Mouse (Mus musculus): ENCODE results near the gene Nucks1. TPM values are rescaled to one million over a fixed set of nuclear protein-coding genes. Genes with fewer than 3 reads are reported as not detected.

The Nucks1 gene
- total RNA-seq, 2 experiments from 2014 or later: 35.0 to 83.3 TPM

Other genes starting within 250 kb of the Nucks1 start
- 0.58 and 1.0 TPM in 2 replicates for gene Rab7b, start 221.8 kb upstream of the Nucks1 start, total RNA-seq (2015; ENCODE audit: low replicate concordance)
- gene Rab7b, start 221.8 kb upstream of the Nucks1 start, total RNA-seq (2017; ENCODE audit: low replicate concordance): 2.6 and 7.2 TPM in 2 replicates
- not detected in 2 replicates for gene Slc26a9, start 166.5 kb upstream of the Nucks1 start, total RNA-seq (2015; ENCODE audit: low replicate concordance)
- not detected in 2 replicates for gene Slc26a9, start 166.5 kb upstream of the Nucks1 start, total RNA-seq (2017; ENCODE audit: low replicate concordance)
- gene Pm20d1, start 113.2 kb upstream of the Nucks1 start, total RNA-seq (2015; ENCODE audit: low replicate concordance): not detected in 2 replicates
- gene Pm20d1, start 113.2 kb upstream of the Nucks1 start, total RNA-seq (2017; ENCODE audit: low replicate concordance): not detected in 2 replicates
- gene Slc41a1, start 83.0 kb upstream of the Nucks1 start, total RNA-seq (2015; ENCODE audit: low replicate concordance): 0.96 and 1.3 TPM in 2 replicates
- gene Slc41a1, start 83.0 kb upstream of the Nucks1 start, total RNA-seq (2017; ENCODE audit: low replicate concordance): 0.56 TPM in 1 of 2 replicates, not detected in the other
- gene Rab29, start 43.3 kb upstream of the Nucks1 start, total RNA-seq (2015; ENCODE audit: low replicate concordance): 9.0 and 11.3 TPM in 2 replicates
- gene Rab29, start 43.3 kb upstream of the Nucks1 start, total RNA-seq (2017; ENCODE audit: low replicate concordance): 5.2 and 14.2 TPM in 2 replicates
- not detected in 2 replicates for gene Slc45a3, start 52.4 kb downstream of the Nucks1 start, total RNA-seq (2015; ENCODE audit: low replicate concordance)
- gene Slc45a3, start 52.4 kb downstream of the Nucks1 start, total RNA-seq (2017; ENCODE audit: low replicate concordance): 0.56 and 1.3 TPM in 2 replicates
- 96.8 and 101 TPM in 2 replicates for gene Elk4, start 97.1 kb downstream of the Nucks1 start, total RNA-seq (2015; ENCODE audit: low replicate concordance)
- 75.8 and 94.4 TPM in 2 replicates for gene Elk4, start 97.1 kb downstream of the Nucks1 start, total RNA-seq (2017; ENCODE audit: low replicate concordance)
- gene Mfsd4a, start 157.5 kb downstream of the Nucks1 start, total RNA-seq (2015; ENCODE audit: low replicate concordance): not detected in 2 replicates
- gene Mfsd4a, start 157.5 kb downstream of the Nucks1 start, total RNA-seq (2017; ENCODE audit: low replicate concordance): 0.68 and 2.9 TPM in 2 replicates
- gene Cdk18, start 229.2 kb downstream of the Nucks1 start, total RNA-seq (2015; ENCODE audit: low replicate concordance): not detected in 2 replicates
- gene Cdk18, start 229.2 kb downstream of the Nucks1 start, total RNA-seq (2017; ENCODE audit: low replicate concordance): 0.28 TPM in 1 of 2 replicates, not detected in the other

All from erythroblast, adult 5-6 weeks (primary cell).